Mouse (Mus musculus) myocyte (in vitro differentiated cells): ENCODE results near the gene Sc5d.

Experiments used
- MYOD1 ChIP-seq, 3 experiments: IDR thresholded peaks; one replicate each; pipeline ENCODE4 v1.6.1; 2011; ENCODE audit warnings: control low read depth in 2 of 3, low read depth in 2 of 3, mild to moderate bottlenecking in 2 of 3, moderate library complexity in 1 of 3; ENCODE audit not compliant: insufficient read length in 2 of 3, control insufficient read depth in 1 of 3
- MYOG ChIP-seq, 3 experiments: IDR thresholded peaks; one replicate each; pipeline ENCODE4 v1.6.1; 2011; ENCODE audit warnings: control low read depth in 2 of 3, low read depth in 2 of 3, mild to moderate bottlenecking in 2 of 3; ENCODE audit not compliant: insufficient read length in 2 of 3, control insufficient read depth in 1 of 3, insufficient read depth in 1 of 3
- POLR2A ChIP-seq: IDR thresholded peaks from one replicate; pipeline ENCODE4 v1.6.1; 2011; ENCODE audit warnings: low read depth, mild to moderate bottlenecking, control low read depth, moderate library complexity; ENCODE audit not compliant: insufficient read length
- TCF12 ChIP-seq: IDR thresholded peaks from one replicate; pipeline ENCODE4 v1.6.1; 2011; ENCODE audit warnings: mild to moderate bottlenecking, control low read depth; ENCODE audit not compliant: poor library complexity, insufficient read depth, severe bottlenecking

DNA sequence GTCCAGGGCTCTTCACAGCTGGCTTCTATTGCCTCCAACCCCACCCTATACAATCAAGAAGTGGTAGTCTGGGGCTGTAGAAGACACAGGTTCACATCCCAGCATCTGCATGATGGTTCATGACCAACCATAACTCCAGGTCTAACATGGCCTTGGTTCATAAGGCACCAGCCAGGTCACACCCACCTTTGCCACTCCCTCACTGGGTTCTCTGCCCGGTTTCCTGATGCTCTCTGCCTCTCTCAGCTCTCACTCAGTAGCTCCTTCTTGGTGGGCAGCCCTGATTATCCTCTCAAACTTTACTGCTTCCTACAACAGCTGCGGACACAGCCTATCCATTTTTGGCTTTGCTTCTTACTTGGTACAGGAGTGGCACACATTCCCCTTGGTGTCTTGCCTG lies 33.7 kb downstream of the Sc5d start:
- no peak for TF ChIP-seq MYOG (IDR thresholded peaks at IDR 0.05; ENCODE audit: control insufficient read depth in 1 of 3, insufficient read depth in 1 of 3, insufficient read length in 2 of 3, low read depth in 2 of 3)
- TF ChIP-seq POLR2A = no peak
- TF ChIP-seq TCF12 = no peak
- no peak for TF ChIP-seq MYOD1 (IDR thresholded peaks at IDR 0.05; ENCODE audit: control insufficient read depth in 1 of 3, insufficient read length in 2 of 3, low read depth in 2 of 3)
